Mouse (Mus musculus) liver, embryonic 15.5 days (tissue): ENCODE measurements around the gene Usp12. TPM values are rescaled to one million over a fixed set of nuclear protein-coding genes. Genes with fewer than 3 reads are reported as not detected.

Source experiments
- ATAC-seq: fragments of 200-750 bp; cut with Nextera tagmentation; 2 replicates; pipeline ENCODE4 v1.8.0; 2017; ENCODE audit warnings: moderate number of reproducible peaks, mild to moderate bottlenecking, moderate library complexity; ENCODE audit not compliant: insufficient read depth
- H3K27ac ChIP-seq: fragments of 300-500 bp; sonication (generic); replicated peaks from 2 replicates; pipeline ENCODE4 v1.5.1; 2015; ENCODE audit warnings: mild to moderate bottlenecking, inconsistent platforms
- H3K27me3 ChIP-seq: fragments of 300-500 bp; sonication (generic); 2 replicates; pipeline ENCODE4 v1.6.1; 2015; ENCODE audit warnings: mild to moderate bottlenecking, inconsistent platforms
- H3K36me3 ChIP-seq: fragments of 300-500 bp; sonication (generic); replicated peaks from 2 replicates; pipeline ENCODE4 v1.6.1; 2015; ENCODE audit warnings: moderate library complexity, mild to moderate bottlenecking, inconsistent platforms
- H3K4me1 ChIP-seq: fragments of 300-500 bp; sonication (generic); replicated peaks from 2 replicates; pipeline ENCODE4 v1.6.1; 2015; ENCODE audit warnings: inconsistent platforms
- H3K4me2 ChIP-seq: fragments of 300-500 bp; sonication (generic); 2 replicates; pipeline ENCODE4 v1.6.1; 2015; ENCODE audit warnings: moderate library complexity, mild to moderate bottlenecking, inconsistent platforms
- H3K4me3 ChIP-seq: fragments of 300-500 bp; sonication (generic); replicated peaks from 2 replicates; pipeline ENCODE4 v1.5.1; 2015; ENCODE audit warnings: mild to moderate bottlenecking, inconsistent platforms
- H3K9ac ChIP-seq: fragments of 300-500 bp; sonication (generic); 2 replicates; pipeline ENCODE4 v1.6.1; 2015; ENCODE audit warnings: moderate library complexity, mild to moderate bottlenecking, inconsistent platforms
- H3K9me3 ChIP-seq: fragments of 300-500 bp; sonication (generic); replicated peaks from 2 replicates; pipeline ENCODE4 v1.6.1; 2016; ENCODE audit warnings: inconsistent platforms
- WGBS: fragments of 180-500 bp; shearing (Covaris S2); methylation state at CpG from one replicate; pipeline ENCODE4 v1.1.7; 2015; ENCODE audit warnings: mixed read lengths; ENCODE audit not compliant: insufficient replicate concordance; 5-methylcytosine and 5-hydroxymethylcytosine counted together
- polyA plus RNA-seq: library from polyadenylated mRNA; unstranded; fragments of >200 nt; fragmentation: Nextera tagmentation; extraction: Ambion mirVana; gene quantifications from 2 replicates; pipeline ENCODE4 v1.2.1, GENCODE M21; 2015

The Usp12 gene
- 7.5 and 7.6 TPM in 2 replicates for polyA plus RNA-seq

- WGBS = under 1% methylated on average over 36 of the region's 51 CpGs
- ATAC-seq = peak; percentile 99
- Histone ChIP-seq H3K27me3 (no peaks in the 10 kb centered on the region), H3K4me3 (peak within 1 kb of the TSS; percentile 90), H3K4me1 (peaks cover 63% of the 10 kb centered on the region), H3K9ac (peak within 1 kb of the TSS; percentile 90), H3K36me3 (no peaks in the 10 kb centered on the region), H3K9me3 (no peaks in the 10 kb centered on the region), H3K4me2 (peak within 1 kb of the TSS; percentile 95), H3K27ac (peak within 1 kb of the TSS; percentile 92)
Observed at GRCm38 (mm10) chr5:146794853-146795252, at the start of gene Usp12. Gene Usp12 (minus strand): TSS chr5:146795006.

- H3K27ac ChIP-seq = no peak overlapping the region
Observed at GRCm38 (mm10) chr5:146844301-146844941, 49.6 kb upstream of the Usp12 start.

GRCm38 (mm10) chr5:146841996-146842395 is 47.2 kb upstream of the Usp12 start:
- WGBS = 72% methylated on average over 4 of the region's 4 CpGs
- Histone ChIP-seq H3K27ac (no peak overlapping the region), H3K9me3 (no peaks in the 10 kb centered on the region), H3K4me1 (peaks cover 24% of the 10 kb centered on the region), H3K36me3 (peaks cover 17% of the 10 kb centered on the region), H3K4me2 (no peak overlapping the region), H3K4me3 (no peak overlapping the region), H3K27me3 (peaks cover 43% of the 10 kb centered on the region), H3K9ac (no peak overlapping the region)
- ATAC-seq = no peak

More at GRCm38 (mm10) chr5:146844301-146844941, 49.6 kb upstream of the Usp12 start:
- no peaks in the 10 kb centered on the region for H3K36me3 ChIP-seq
- H3K4me2 ChIP-seq = peak overlapping the region; percentile 84
- no peak overlapping the region for H3K9ac ChIP-seq
- no peaks in the 10 kb centered on the region for H3K9me3 ChIP-seq
- 13% methylated on average over 6 of the region's 6 CpGs for WGBS
- peak overlapping the region; percentile 56 for H3K4me3 ChIP-seq
- ATAC-seq = peak; percentile 10; the same call in 1 of the 2 replicates
- H3K4me1 ChIP-seq = peaks cover 24% of the 10 kb centered on the region
- H3K27me3 ChIP-seq = peaks cover 47% of the 10 kb centered on the region

GRCm38 (mm10) chr5:146841301-146841700 is 46.5 kb upstream of the Usp12 start:
- no peak for ATAC-seq
- H3K4me2 ChIP-seq = no peak overlapping the region
- no peak overlapping the region for H3K9ac ChIP-seq
- 68% methylated on average over 5 of the region's 5 CpGs for WGBS
- H3K4me3 ChIP-seq = no peak overlapping the region
- peaks cover 24% of the 10 kb centered on the region for H3K36me3 ChIP-seq
- no peaks in the 10 kb centered on the region for H3K9me3 ChIP-seq
- no peak overlapping the region for H3K27ac ChIP-seq
- H3K27me3 ChIP-seq = peaks cover 36% of the 10 kb centered on the region
- H3K4me1 ChIP-seq = peaks cover 24% of the 10 kb centered on the region

GRCm38 (mm10) chr5:146840422-146840821 is 45.6 kb upstream of the Usp12 start:
- no peak overlapping the region for H3K4me3 ChIP-seq
- H3K9me3 ChIP-seq = no peaks in the 10 kb centered on the region
- peaks cover 33% of the 10 kb centered on the region for H3K36me3 ChIP-seq
- H3K4me1 ChIP-seq = peaks cover 24% of the 10 kb centered on the region
- ATAC-seq = no peak
- peaks cover 27% of the 10 kb centered on the region for H3K27me3 ChIP-seq
- H3K27ac ChIP-seq = no peak overlapping the region
- 46% methylated on average over 4 of the region's 4 CpGs for WGBS
- no peak overlapping the region for H3K4me2 ChIP-seq
- H3K9ac ChIP-seq = no peak overlapping the region

- H3K4me1 ChIP-seq = peaks cover 24% of the 10 kb centered on the region
- peaks cover 39% of the 10 kb centered on the region for H3K36me3 ChIP-seq
- no peak for ATAC-seq
- H3K9ac ChIP-seq = no peak overlapping the region
- H3K27ac ChIP-seq = no peak overlapping the region
- WGBS = 48% methylated on average over 5 of the region's 5 CpGs
- no peak overlapping the region for H3K4me3 ChIP-seq
- peaks cover 21% of the 10 kb centered on the region for H3K27me3 ChIP-seq
- H3K4me2 ChIP-seq = no peak overlapping the region
- no peaks in the 10 kb centered on the region for H3K9me3 ChIP-seq
Observed at GRCm38 (mm10) chr5:146839760-146840159, 45.0 kb upstream of the Usp12 start.

- 48% methylated on average over 12 of the region's 12 CpGs for WGBS
- Histone ChIP-seq H3K4me3 (no peak overlapping the region), H3K9me3 (no peaks in the 10 kb centered on the region), H3K9ac (no peak overlapping the region), H3K27ac (no peak overlapping the region), H3K4me1 (peaks cover 28% of the 10 kb centered on the region), H3K4me2 (no peak overlapping the region), H3K36me3 (peaks cover 46% of the 10 kb centered on the region), H3K27me3 (peaks cover 14% of the 10 kb centered on the region)
- no peak for ATAC-seq
Observed at GRCm38 (mm10) chr5:146838836-146839648, 44.2 kb upstream of the Usp12 start.

- WGBS = 69% methylated on average over 7 of the region's 7 CpGs
- Histone ChIP-seq H3K9me3 (no peaks in the 10 kb centered on the region), H3K4me2 (no peak overlapping the region), H3K27ac (no peak overlapping the region), H3K27me3 (peaks cover 5% of the 10 kb centered on the region; the same call in 1 of the 2 replicates), H3K4me1 (peaks cover 34% of the 10 kb centered on the region), H3K4me3 (no peak overlapping the region), H3K36me3 (peaks cover 47% of the 10 kb centered on the region), H3K9ac (no peak overlapping the region)
- ATAC-seq = no peak
Observed at GRCm38 (mm10) chr5:146837967-146838720, 43.3 kb upstream of the Usp12 start.

GRCm38 (mm10) chr5:146834959-146835358 is 40.2 kb upstream of the Usp12 start:
- Histone ChIP-seq H3K36me3 (peaks cover 47% of the 10 kb centered on the region), H3K9ac (peak overlapping the region; percentile 83; the same call in 1 of the 2 replicates), H3K4me1 (peaks cover 44% of the 10 kb centered on the region), H3K27ac (peak overlapping the region; percentile 93; the same call in 1 of the 2 replicates), H3K9me3 (no peaks in the 10 kb centered on the region), H3K27me3 (no peaks in the 10 kb centered on the region), H3K4me3 (peak overlapping the region; percentile 80; the same call in 1 of the 2 replicates), H3K4me2 (peak overlapping the region; percentile 87)
- no peak for ATAC-seq
- WGBS = 36% methylated on average over 8 of the region's 8 CpGs

- H3K4me3 ChIP-seq = peak overlapping the region; percentile 80
- peak overlapping the region; percentile 87 for H3K4me2 ChIP-seq
- H3K27ac ChIP-seq = peak overlapping the region; percentile 93
- H3K27me3 ChIP-seq = no peaks in the 10 kb centered on the region
- no peaks in the 10 kb centered on the region for H3K9me3 ChIP-seq
- H3K9ac ChIP-seq = peak overlapping the region; percentile 83
- no peak for ATAC-seq
- WGBS = 4% methylated on average over 8 of the region's 8 CpGs
- peaks cover 52% of the 10 kb centered on the region for H3K4me1 ChIP-seq
- peaks cover 47% of the 10 kb centered on the region for H3K36me3 ChIP-seq
Observed at GRCm38 (mm10) chr5:146833673-146834201, 38.9 kb upstream of the Usp12 start.
